Mouse (Mus musculus): ENCODE results near the gene Btbd16.

Btbd16 gene

GRCm38 (mm10) chr7:130864711-130865110 lies 90.8 kb downstream of the Btbd16 start:
- DNase-seq (ENCODE audit: low spot score) = no peak

- DNase-seq (ENCODE audit: low spot score) = peak; percentile 96
Observed at GRCm38 (mm10) chr7:130865613-130866591, 92.0 kb downstream of the Btbd16 start, which contains the start of gene Plekha1. Gene Plekha1 (plus strand): TSS chr7:130865756.

- no peak for DNase-seq (ENCODE audit: low spot score)
Observed at GRCm38 (mm10) chr7:130866640-130867039, 92.8 kb downstream of the Btbd16 start.

GRCm38 (mm10) chr7:130867256-130867655 lies 93.4 kb downstream of the Btbd16 start:
- DNase-seq (ENCODE audit: low spot score) = no peak

Data from embryo, embryonic 10 days (tissue).